Mouse (Mus musculus): Measurements from ENCODE around the gene Synpr. TPM values are rescaled to one million over a fixed set of nuclear protein-coding genes. Genes with fewer than 3 reads are reported as not detected.
A peak's percentile ranks its signal among the peaks of the same experiment; 100 is the strongest.

Synpr gene
- polyA plus RNA-seq, 1 experiment from 2014 or later = 1.1 TPM

GRCm38 (mm10) chr14:13340688-13341087, 56.1 kb downstream of the Synpr start:
- no peak for ATAC-seq
- H3K27me3 ChIP-seq (replicated peaks; ENCODE audit: control insufficient read depth, insufficient read depth, low read length) = no peaks in the 10 kb centered on the region
- TF ChIP-seq CTCF (IDR thresholded peaks at IDR 0.05; ENCODE audit: low read depth) = no peak

GRCm38 (mm10) chr14:13344240-13344639, 59.7 kb downstream of the Synpr start:
- no peak for TF ChIP-seq CTCF (IDR thresholded peaks at IDR 0.05; ENCODE audit: low read depth)
- no peaks in the 10 kb centered on the region for H3K36me3 ChIP-seq (ENCODE audit: control insufficient read depth, insufficient read depth)
- H3K4me1 ChIP-seq (replicated peaks; ENCODE audit: control insufficient read depth, insufficient read depth, low read length) = no peaks in the 10 kb centered on the region
- H3K27ac ChIP-seq (ENCODE audit: low read depth, low read length) = no peak overlapping the region
- H3K27me3 ChIP-seq (replicated peaks; ENCODE audit: control insufficient read depth, insufficient read depth, low read length) = no peaks in the 10 kb centered on the region
- no peaks in the 10 kb centered on the region for H3K9me3 ChIP-seq (ENCODE audit: control insufficient read depth)
- ATAC-seq = no peak
- 54% methylated on average over 2 of the region's 2 CpGs for WGBS
- no peak overlapping the region for H3K4me2 ChIP-seq (replicated peaks; ENCODE audit: low read depth)
- no peak overlapping the region for H3K4me3 ChIP-seq (ENCODE audit: low read depth, low read length)
- H3K9ac ChIP-seq (ENCODE audit: low read depth, low read length) = no peak overlapping the region

More at GRCm38 (mm10) chr14:13340688-13341087, 56.1 kb downstream of the Synpr start:
- Histone ChIP-seq H3K9me3 (ENCODE audit: control insufficient read depth) (no peaks in the 10 kb centered on the region), H3K4me2 (replicated peaks; ENCODE audit: low read depth) (no peak overlapping the region), H3K27ac (ENCODE audit: low read depth, low read length) (no peak overlapping the region), H3K4me3 (ENCODE audit: low read depth, low read length) (no peak overlapping the region), H3K36me3 (ENCODE audit: control insufficient read depth, insufficient read depth) (no peaks in the 10 kb centered on the region), H3K4me1 (replicated peaks; ENCODE audit: control insufficient read depth, insufficient read depth, low read length) (no peaks in the 10 kb centered on the region), H3K9ac (ENCODE audit: low read depth, low read length) (no peak overlapping the region)
- WGBS = 82% methylated on average over 4 of the region's 4 CpGs

- no peak for ATAC-seq
- WGBS = 53% methylated on average over 4 of the region's 4 CpGs
- H3K27me3 ChIP-seq (replicated peaks; ENCODE audit: control insufficient read depth, insufficient read depth, low read length) = no peaks in the 10 kb centered on the region
Observed at GRCm38 (mm10) chr14:13349170-13349865, 64.7 kb downstream of the Synpr start.

GRCm38 (mm10) chr14:13354154-13354553, 69.6 kb downstream of the Synpr start:
- Histone ChIP-seq H3K27me3 (replicated peaks; ENCODE audit: control insufficient read depth, insufficient read depth, low read length) (no peaks in the 10 kb centered on the region), H3K9ac (ENCODE audit: low read depth, low read length) (no peak overlapping the region), H3K4me2 (replicated peaks; ENCODE audit: low read depth) (no peak overlapping the region), H3K4me3 (ENCODE audit: low read depth, low read length) (no peak overlapping the region), H3K4me1 (replicated peaks; ENCODE audit: control insufficient read depth, insufficient read depth, low read length) (no peaks in the 10 kb centered on the region), H3K9me3 (ENCODE audit: control insufficient read depth) (no peaks in the 10 kb centered on the region), H3K36me3 (ENCODE audit: control insufficient read depth, insufficient read depth) (no peaks in the 10 kb centered on the region), H3K27ac (ENCODE audit: low read depth, low read length) (no peak overlapping the region)
- WGBS = 30% methylated on average over 5 of the region's 5 CpGs
- TF ChIP-seq CTCF (IDR thresholded peaks at IDR 0.05; ENCODE audit: low read depth) = peak; percentile 85
- ATAC-seq = no peak

More at GRCm38 (mm10) chr14:13349170-13349865, 64.7 kb downstream of the Synpr start:
- no peak for TF ChIP-seq CTCF (IDR thresholded peaks at IDR 0.05; ENCODE audit: low read depth)
- H3K9me3 ChIP-seq (ENCODE audit: control insufficient read depth) = no peaks in the 10 kb centered on the region
- no peak overlapping the region for H3K9ac ChIP-seq (ENCODE audit: low read depth, low read length)
- no peaks in the 10 kb centered on the region for H3K36me3 ChIP-seq (ENCODE audit: control insufficient read depth, insufficient read depth)
- no peak overlapping the region for H3K4me3 ChIP-seq (ENCODE audit: low read depth, low read length)
- no peak overlapping the region for H3K27ac ChIP-seq (ENCODE audit: low read depth, low read length)
- no peaks in the 10 kb centered on the region for H3K4me1 ChIP-seq (replicated peaks; ENCODE audit: control insufficient read depth, insufficient read depth, low read length)
- H3K4me2 ChIP-seq (replicated peaks; ENCODE audit: low read depth) = no peak overlapping the region

- Histone ChIP-seq H3K27me3 (replicated peaks; ENCODE audit: control insufficient read depth, insufficient read depth, low read length) (no peaks in the 10 kb centered on the region), H3K9ac (ENCODE audit: low read depth, low read length) (no peak overlapping the region), H3K4me2 (replicated peaks; ENCODE audit: low read depth) (no peak overlapping the region), H3K36me3 (ENCODE audit: control insufficient read depth, insufficient read depth) (no peaks in the 10 kb centered on the region), H3K4me1 (replicated peaks; ENCODE audit: control insufficient read depth, insufficient read depth, low read length) (no peaks in the 10 kb centered on the region), H3K9me3 (ENCODE audit: control insufficient read depth) (no peaks in the 10 kb centered on the region), H3K4me3 (ENCODE audit: low read depth, low read length) (no peak overlapping the region), H3K27ac (ENCODE audit: low read depth, low read length) (no peak overlapping the region)
- no peak for ATAC-seq
- peak; percentile 92 for TF ChIP-seq CTCF (IDR thresholded peaks at IDR 0.05; ENCODE audit: low read depth)
- WGBS = 9% methylated on average over 7 of the region's 7 CpGs
Observed at GRCm38 (mm10) chr14:13355569-13356362, 71.2 kb downstream of the Synpr start.

GRCm38 (mm10) chr14:13357101-13357667, 72.6 kb downstream of the Synpr start:
- no peak for ATAC-seq
- no peak overlapping the region for H3K9ac ChIP-seq (ENCODE audit: low read depth, low read length)
- WGBS = 80% methylated on average over 5 of the region's 5 CpGs

More at GRCm38 (mm10) chr14:13357101-13357667, 72.6 kb downstream of the Synpr start:
- H3K36me3 ChIP-seq (ENCODE audit: control insufficient read depth, insufficient read depth) = no peaks in the 10 kb centered on the region
- no peak overlapping the region for H3K4me3 ChIP-seq (ENCODE audit: low read depth, low read length)
- H3K27ac ChIP-seq (ENCODE audit: low read depth, low read length) = no peak overlapping the region
- H3K27me3 ChIP-seq (replicated peaks; ENCODE audit: control insufficient read depth, insufficient read depth, low read length) = no peaks in the 10 kb centered on the region
- no peaks in the 10 kb centered on the region for H3K9me3 ChIP-seq (ENCODE audit: control insufficient read depth)
- no peak overlapping the region for H3K4me2 ChIP-seq (replicated peaks; ENCODE audit: low read depth)
- TF ChIP-seq CTCF (IDR thresholded peaks at IDR 0.05; ENCODE audit: low read depth) = no peak
- H3K4me1 ChIP-seq (replicated peaks; ENCODE audit: control insufficient read depth, insufficient read depth, low read length) = no peaks in the 10 kb centered on the region

Data from intestine, postnatal 0 days (tissue).